Mouse (Mus musculus) MEL (cell line): ENCODE data around the gene Enox1. TPM values are rescaled to one million over a fixed set of nuclear protein-coding genes. Genes with fewer than 3 reads are reported as not detected.

ENCODE experiments used
- DNase-seq: peaks from one replicate; pipeline ENCODE4 v3.0.0; 2011; ENCODE audit warnings: low read depth, low spot score
- H3K27ac ChIP-seq: 2 replicates; pipeline ENCODE4 v1.5.1; 2012; ENCODE audit warnings: low read depth, mild to moderate bottlenecking, control low read depth, low read length, moderate library complexity; ENCODE audit not compliant: control insufficient read depth
- H3K27me3 ChIP-seq, 2 experiments: fragments of 150-350 bp in 1 of 2; sonication (generic) in 1 of 2; 2 replicates each; pipeline ENCODE4 v1.6.1; 2012; ENCODE audit warnings: low read length in 2 of 2, mild to moderate bottlenecking in 2 of 2, improper control_type of control experiment in 1 of 2, moderate library complexity in 1 of 2; ENCODE audit not compliant: insufficient read depth in 2 of 2, control insufficient read depth in 1 of 2
- H3K36me3 ChIP-seq, 2 experiments: 2 replicates each; pipeline ENCODE4 v1.6.1; 2012 to 2014; ENCODE audit warnings: low read length in 2 of 2, improper control_type of control experiment in 1 of 2, inconsistent platforms in 1 of 2, mild to moderate bottlenecking in 1 of 2; ENCODE audit not compliant: insufficient read depth in 2 of 2, control insufficient read depth in 1 of 2
- H3K4me1 ChIP-seq, 2 experiments: fragments of 150-350 bp in 1 of 2; sonication (generic) in 1 of 2; 2 replicates each; pipeline ENCODE4 v1.6.1; 2012; ENCODE audit warnings: low read length in 2 of 2, improper control_type of control experiment in 1 of 2, mild to moderate bottlenecking in 1 of 2; ENCODE audit not compliant: insufficient read depth in 2 of 2, control insufficient read depth in 1 of 2
- H3K4me3 ChIP-seq, 2 experiments: fragments of 150-350 bp in 1 of 2; sonication (generic) in 1 of 2; 2 replicates each; pipeline ENCODE4 v1.5.1; 2012; ENCODE audit warnings: low read depth in 2 of 2, low read length in 2 of 2, mild to moderate bottlenecking in 2 of 2, moderate library complexity in 2 of 2, control low read depth in 1 of 2, improper control_type of control experiment in 1 of 2; ENCODE audit not compliant: control insufficient read depth in 1 of 2, insufficient read depth in 1 of 2
- H3K79me2 ChIP-seq: 2 replicates; pipeline ENCODE4 v1.6.1; 2012; ENCODE audit warnings: mild to moderate bottlenecking, low read length, moderate library complexity; ENCODE audit not compliant: control insufficient read depth, poor library complexity, insufficient read depth
- H3K9ac ChIP-seq: 2 replicates; pipeline ENCODE4 v1.6.1; 2012; ENCODE audit warnings: low read depth, mild to moderate bottlenecking, control low read depth, low read length, moderate library complexity; ENCODE audit not compliant: control insufficient read depth, poor library complexity, severe bottlenecking
- H3K9me3 ChIP-seq: fragments of 150-350 bp; sonication (generic); replicated peaks from 2 replicates; pipeline ENCODE4 v1.6.1; 2012; ENCODE audit warnings: mild to moderate bottlenecking, low read length, improper control_type of control experiment, moderate library complexity; ENCODE audit not compliant: insufficient read depth
- BHLHE40 ChIP-seq: IDR thresholded peaks from 2 replicates; pipeline ENCODE4 v1.6.1; 2012; ENCODE audit warnings: low read depth, mild to moderate bottlenecking, inconsistent platforms, low read length, improper control_type of control experiment, borderline replicate concordance
- CHD1 ChIP-seq: IDR thresholded peaks from 2 replicates; pipeline ENCODE4 v1.6.1; 2012; ENCODE audit warnings: low read depth, mild to moderate bottlenecking, inconsistent platforms, low read length, improper control_type of control experiment
- CHD2 ChIP-seq: IDR thresholded peaks from 2 replicates; pipeline ENCODE4 v1.6.1; 2011; ENCODE audit warnings: low read length, improper control_type of control experiment
- E2F4 ChIP-seq: IDR thresholded peaks from 2 replicates; pipeline ENCODE4 v1.6.1; 2011; ENCODE audit warnings: low read depth, low read length, improper control_type of control experiment, borderline replicate concordance
- ETS1 ChIP-seq: IDR thresholded peaks from 2 replicates; pipeline ENCODE4 v1.6.1; 2012; ENCODE audit warnings: low read depth, mild to moderate bottlenecking, inconsistent platforms, low read length, improper control_type of control experiment, moderate library complexity
- GABPA ChIP-seq: IDR thresholded peaks from 2 replicates; pipeline ENCODE4 v1.6.1; 2012; ENCODE audit warnings: low read depth, mild to moderate bottlenecking, inconsistent platforms, low read length, improper control_type of control experiment, moderate library complexity
- GATA1 ChIP-seq: IDR thresholded peaks from 2 replicates; pipeline ENCODE4 v1.6.1; 2011; ENCODE audit warnings: low read depth, low read length, improper control_type of control experiment
- HCFC1 ChIP-seq: IDR thresholded peaks from 2 replicates; pipeline ENCODE4 v1.6.1; 2012; ENCODE audit warnings: low read depth, mild to moderate bottlenecking, inconsistent platforms, low read length, improper control_type of control experiment, moderate library complexity
- JUND ChIP-seq: IDR thresholded peaks from 2 replicates; pipeline ENCODE4 v1.6.1; 2011; ENCODE audit warnings: low read depth, mild to moderate bottlenecking, improper control_type of control experiment, low read length
- KAT2A ChIP-seq: conservative IDR thresholded peaks from 2 replicates; pipeline ENCODE4 v1.6.1; 2012; ENCODE audit warnings: low read depth, low read length, improper control_type of control experiment, inconsistent platforms
- MAFK ChIP-seq: IDR thresholded peaks from 2 replicates; pipeline ENCODE4 v1.6.1; 2011; ENCODE audit warnings: low read depth, mild to moderate bottlenecking, low read length, improper control_type of control experiment, borderline replicate concordance
- MAX ChIP-seq: IDR thresholded peaks from 2 replicates; pipeline ENCODE4 v1.6.1; 2011; ENCODE audit warnings: low read length, improper control_type of control experiment
- MEF2A ChIP-seq: IDR thresholded peaks from 2 replicates; pipeline ENCODE4 v1.6.1; 2014; ENCODE audit warnings: low read depth, mild to moderate bottlenecking, inconsistent platforms, low read length, improper control_type of control experiment; ENCODE audit not compliant: poor library complexity, insufficient replicate concordance, severe bottlenecking; ENCODE audit errors: extremely low read depth
- MXI1 ChIP-seq: IDR thresholded peaks from 2 replicates; pipeline ENCODE4 v1.6.1; 2011; ENCODE audit warnings: mild to moderate bottlenecking, low read depth, low read length, improper control_type of control experiment
- MYB ChIP-seq: IDR thresholded peaks from 2 replicates; pipeline ENCODE4 v1.6.1; 2011; ENCODE audit warnings: mild to moderate bottlenecking, low read depth, low read length, improper control_type of control experiment
- MYC ChIP-seq: IDR thresholded peaks from 2 replicates; pipeline ENCODE4 v1.6.1; 2011; ENCODE audit warnings: low read depth, mild to moderate bottlenecking, low read length, improper control_type of control experiment, moderate library complexity
- NRF1 ChIP-seq: IDR thresholded peaks from 2 replicates; pipeline ENCODE4 v1.6.1; 2014; ENCODE audit warnings: low read depth, mild to moderate bottlenecking, inconsistent platforms, low read length, improper control_type of control experiment, moderate library complexity; ENCODE audit not compliant: poor library complexity, insufficient read depth, severe bottlenecking
- POLR2AphosphoS2 ChIP-seq: IDR thresholded peaks from 2 replicates; pipeline ENCODE4 v1.6.1; 2011; ENCODE audit warnings: low read length, improper control_type of control experiment
- POLR2AphosphoS5 ChIP-seq: IDR thresholded peaks from 2 replicates; pipeline ENCODE4 v1.6.1; 2012; ENCODE audit warnings: low read depth, borderline replicate concordance, mild to moderate bottlenecking, inconsistent platforms, low read length, moderate library complexity, mixed read lengths
- RCOR1 ChIP-seq: IDR thresholded peaks from 2 replicates; pipeline ENCODE4 v1.6.1; 2012; ENCODE audit warnings: low read depth, mild to moderate bottlenecking, inconsistent platforms, low read length, improper control_type of control experiment
- SMC3 ChIP-seq: IDR thresholded peaks from 2 replicates; pipeline ENCODE4 v1.6.1; 2011; ENCODE audit warnings: low read depth, low read length, improper control_type of control experiment
- TBP ChIP-seq: IDR thresholded peaks from 2 replicates; pipeline ENCODE4 v1.8.0; 2011; ENCODE audit warnings: low read depth, low read length, improper control_type of control experiment
- TCF12 ChIP-seq: IDR thresholded peaks from 2 replicates; pipeline ENCODE4 v1.6.1; 2014; ENCODE audit warnings: low read depth, mild to moderate bottlenecking, inconsistent platforms, low read length, improper control_type of control experiment, moderate library complexity
- UBTF ChIP-seq: IDR thresholded peaks from 2 replicates; pipeline ENCODE4 v1.6.1; 2012; ENCODE audit warnings: low read depth, mild to moderate bottlenecking, inconsistent platforms, low read length, improper control_type of control experiment, moderate library complexity, borderline replicate concordance; ENCODE audit not compliant: insufficient read depth
- USF1 ChIP-seq: IDR thresholded peaks from 2 replicates; pipeline ENCODE4 v1.6.1; 2014; ENCODE audit warnings: low read depth, mild to moderate bottlenecking, inconsistent platforms, low read length, improper control_type of control experiment, moderate library complexity
- USF2 ChIP-seq, 2 experiments: IDR thresholded peaks; 2 replicates each; pipeline ENCODE4 v1.6.1; 2011 to 2012; ENCODE audit warnings: improper control_type of control experiment in 2 of 2, low read length in 2 of 2, borderline replicate concordance in 1 of 2, inconsistent platforms in 1 of 2, low read depth in 1 of 2, mild to moderate bottlenecking in 1 of 2; ENCODE audit not compliant: insufficient read depth in 1 of 2
- ZC3H11A ChIP-seq: IDR thresholded peaks from 2 replicates; pipeline ENCODE4 v1.6.1; 2012; ENCODE audit warnings: low read depth, mild to moderate bottlenecking, inconsistent platforms, low read length, improper control_type of control experiment
- ZMIZ1 ChIP-seq: IDR thresholded peaks from 2 replicates; pipeline ENCODE4 v1.6.1; 2012; ENCODE audit warnings: low read depth, mild to moderate bottlenecking, inconsistent platforms, low read length, improper control_type of control experiment, moderate library complexity
- polyA plus RNA-seq, 2 experiments: library from polyadenylated mRNA; stranded (reverse) in 1 of 2; unstranded in 1 of 2; fragments of >175 nt in 1 of 2; fragments of >200 nt in 1 of 2; gene quantifications; 2 replicates each; pipeline versions ENCODE4 v1.2.1 to v1.2.4; 2012; ENCODE audit warnings: low replicate concordance in 2 of 2, low read depth in 1 of 2; ENCODE audit not compliant: insufficient read length in 2 of 2, insufficient read depth in 1 of 2, missing spikeins in 1 of 2
- total RNA-seq: library from RNA; depleted of rRNA; stranded (reverse); fragments of 300-350 nt; gene quantifications from 2 replicates; pipeline ENCODE4 v1.2.3, GENCODE M21; 2012

Enox1 gene
- total and polyA plus RNA-seq, 3 experiments = not detected

DNA sequence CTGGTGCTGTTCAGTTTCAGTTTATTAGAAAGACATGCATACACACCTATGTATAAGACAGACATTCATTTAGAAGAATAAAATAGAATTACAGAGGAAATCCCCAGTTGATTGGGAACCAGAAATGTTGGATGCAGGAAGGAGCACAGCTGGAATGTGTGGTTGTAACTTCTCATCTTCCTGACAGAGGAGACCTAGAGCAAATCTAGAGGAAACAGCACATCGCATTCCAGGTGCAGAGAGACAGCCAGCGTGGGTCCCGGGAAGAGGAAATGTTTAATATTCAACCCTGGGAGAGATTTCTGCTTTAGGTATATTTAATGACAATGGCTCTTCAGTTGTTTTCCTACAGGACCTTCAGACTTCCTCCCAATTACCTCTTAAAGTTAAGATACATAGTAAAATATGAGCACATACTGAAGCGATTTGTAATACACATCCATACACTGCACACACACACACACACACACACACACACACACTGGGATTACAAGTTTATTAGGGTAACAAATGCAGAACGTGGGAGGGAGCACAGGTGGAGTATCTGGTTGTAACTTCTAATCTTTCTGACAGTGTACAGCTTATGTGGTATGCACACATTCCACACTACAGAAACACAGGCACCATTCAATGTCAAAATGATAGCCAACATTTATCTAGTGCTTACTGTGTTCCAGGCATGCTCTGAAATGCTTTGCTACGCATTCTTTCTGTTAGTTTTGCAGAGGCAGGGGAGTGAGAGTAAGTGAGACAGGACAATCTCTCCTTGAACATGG lies 405.4 kb downstream of the Enox1 start:
- Histone ChIP-seq H3K27me3 (no peaks in the 10 kb centered on the region), H3K4me3 (no peak overlapping the region), H3K27ac (no peak overlapping the region), H3K4me1 (no peaks in the 10 kb centered on the region), H3K9ac (no peak overlapping the region), H3K36me3 (no peaks in the 10 kb centered on the region), H3K79me2 (no peaks in the 10 kb centered on the region), H3K9me3 (no peaks in the 10 kb centered on the region)
- TF ChIP-seq POLR2AphosphoS2 (no peak), ZC3H11A (no peak), SMC3 (no peak), RCOR1 (no peak), ETS1 (no peak), MAX (no peak), TCF12 (no peak), NRF1 (no peak), BHLHE40 (no peak), JUND (no peak), USF2 (IDR thresholded peaks at IDR 0.05; ENCODE audit: borderline replicate concordance in 1 of 2, insufficient read depth in 1 of 2, low read depth in 1 of 2, low read length in 2 of 2) (no peak), MEF2A (no peak), GABPA (no peak), MYB (no peak), MYC (no peak)
- no peak for DNase-seq

DNA sequence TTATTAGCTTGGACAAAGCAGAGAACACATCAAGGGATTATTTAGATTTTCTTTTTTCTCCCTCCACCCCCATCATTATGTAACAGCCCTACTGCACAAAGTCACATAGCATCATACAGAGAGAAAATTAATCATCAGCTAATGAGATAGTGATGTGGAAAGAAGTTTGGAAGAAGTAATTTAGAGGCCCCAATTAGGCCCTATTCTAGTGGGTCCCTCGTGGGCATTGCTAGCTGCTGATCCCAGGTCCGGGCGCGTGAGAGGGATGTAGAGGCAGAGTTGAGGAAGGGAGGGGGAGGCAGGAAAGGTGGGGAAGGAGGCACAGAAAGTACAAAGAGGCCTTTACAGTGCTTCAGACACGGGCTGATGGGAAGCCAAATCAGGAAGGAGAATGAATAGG lies 407.4 kb downstream of the Enox1 start:
- no peak overlapping the region for H3K4me3 ChIP-seq
- no peak overlapping the region for H3K9ac ChIP-seq
- H3K79me2 ChIP-seq = no peaks in the 10 kb centered on the region
- H3K9me3 ChIP-seq = no peaks in the 10 kb centered on the region
- no peaks in the 10 kb centered on the region for H3K27me3 ChIP-seq
- H3K36me3 ChIP-seq = no peaks in the 10 kb centered on the region
- no peak for TF ChIP-seq GATA1
- no peak for TF ChIP-seq MEF2A
- TF ChIP-seq POLR2AphosphoS5 = no peak
- TF ChIP-seq NRF1 = no peak
- no peak for TF ChIP-seq UBTF
- TF ChIP-seq TBP = no peak
- TF ChIP-seq BHLHE40 = no peak
- no peak for TF ChIP-seq SMC3
- TF ChIP-seq POLR2AphosphoS2 = no peak
- TF ChIP-seq USF1 = no peak
- TF ChIP-seq CHD2 = no peak
- TF ChIP-seq HCFC1 = no peak
- TF ChIP-seq CHD1 = no peak
- TF ChIP-seq MAFK = no peak
- TF ChIP-seq MYC = no peak
- TF ChIP-seq E2F4 = no peak
- no peak for TF ChIP-seq MXI1
- no peak for TF ChIP-seq KAT2A
- TF ChIP-seq ZMIZ1 = no peak
- no peak for TF ChIP-seq MYB
- H3K27ac ChIP-seq = no peak overlapping the region
- no peaks in the 10 kb centered on the region for H3K4me1 ChIP-seq
- no peak for DNase-seq
